Mouse (Mus musculus) ovary, adult 2 months (tissue): ENCODE measurements around the gene Cnpy1. TPM values are rescaled to one million over a fixed set of nuclear protein-coding genes. Genes with fewer than 3 reads are reported as not detected.

ENCODE experiments used
- polyA plus RNA-seq: library from polyadenylated mRNA; depleted of rRNA; stranded (reverse); fragments of >200 nt; gene quantifications from 2 replicates; pipeline ENCODE4 v1.2.3, GENCODE M21; 2012; rRNA removed

The Cnpy1 gene
- polyA plus RNA-seq, result 0.33 and 0.85 TPM in 2 replicates

GRCm38 (mm10) chr5:28245574-28245973 lies at the start of gene Cnpy1:
TSS of gene Cnpy1 (minus strand) at chr5:28245806.

DNA sequence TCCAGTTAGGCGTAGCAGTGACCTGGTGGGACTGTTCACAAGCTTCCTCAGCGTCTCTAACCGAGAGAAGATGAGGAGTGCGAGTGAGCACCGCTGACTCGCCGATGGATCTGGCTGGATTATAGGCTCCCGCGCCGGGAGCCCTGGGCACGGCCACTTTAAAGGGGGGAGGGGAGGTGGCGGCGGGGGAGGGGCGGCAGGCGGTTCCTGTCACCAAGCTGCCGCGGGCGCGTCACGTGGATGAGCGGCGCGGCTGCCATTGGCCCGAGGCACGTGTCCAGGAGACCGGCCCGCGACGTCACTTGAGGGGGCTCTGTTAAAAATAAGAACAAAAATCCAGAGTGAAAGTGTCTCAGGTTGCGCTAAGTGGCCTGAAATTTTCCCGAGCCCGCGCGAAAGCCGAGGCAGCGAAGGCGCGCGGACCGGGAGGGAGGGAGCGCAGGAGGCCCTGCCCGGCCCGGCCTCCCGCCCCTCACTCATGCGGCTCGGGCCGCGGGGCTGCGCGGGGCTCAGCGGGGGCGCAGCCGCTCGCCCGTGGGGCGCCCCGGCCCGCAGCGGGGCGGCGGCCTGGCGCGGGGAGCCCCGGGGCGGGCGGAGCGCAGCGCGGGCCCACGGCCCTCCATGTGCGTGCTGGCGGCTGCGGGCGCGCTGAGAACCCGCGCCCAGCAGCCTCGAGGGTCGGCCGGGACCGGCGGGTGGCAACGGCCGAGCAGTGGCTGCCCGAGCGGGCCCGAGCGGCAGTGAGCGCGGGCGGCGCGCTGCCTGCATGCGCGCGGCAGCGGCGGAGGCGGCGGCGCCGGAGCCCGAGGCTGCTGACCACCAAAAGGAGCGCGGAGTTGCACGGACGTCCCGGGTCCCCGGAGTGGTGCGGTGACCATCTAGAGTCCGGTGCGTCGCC lies 80.0 kb downstream of the Cnpy1 start, which contains the start of gene En2:
Gene En2 (plus strand): TSS at position 337 of the 898 bp plus-strand sequence.

Other genes with a start within 250 kb of the Cnpy1 start
- gene Insig1, start 174.4 kb downstream of the Cnpy1 start, polyA plus RNA-seq, result 96.4 and 132 TPM in 2 replicates
- 0.06 and 0.09 TPM in 2 replicates for gene En2, start 80.1 kb downstream of the Cnpy1 start, polyA plus RNA-seq
- 33.4 and 35.1 TPM in 2 replicates for gene Rbm33, start 71.3 kb upstream of the Cnpy1 start, polyA plus RNA-seq
- gene Shh, start 221.4 kb upstream of the Cnpy1 start, polyA plus RNA-seq, result 0.05 and 0.07 TPM in 2 replicates